Mouse (Mus musculus): Measurements from ENCODE around the gene Pskh1. TPM values are rescaled to one million over a fixed set of nuclear protein-coding genes. Genes with fewer than 3 reads are reported as not detected.
A peak's percentile ranks its signal among the peaks of the same experiment; 100 is the strongest.

Gene Pskh1
- total and polyA plus RNA-seq, 3 experiments, result 12.9 to 26.2 TPM; not detected in 1

DNA sequence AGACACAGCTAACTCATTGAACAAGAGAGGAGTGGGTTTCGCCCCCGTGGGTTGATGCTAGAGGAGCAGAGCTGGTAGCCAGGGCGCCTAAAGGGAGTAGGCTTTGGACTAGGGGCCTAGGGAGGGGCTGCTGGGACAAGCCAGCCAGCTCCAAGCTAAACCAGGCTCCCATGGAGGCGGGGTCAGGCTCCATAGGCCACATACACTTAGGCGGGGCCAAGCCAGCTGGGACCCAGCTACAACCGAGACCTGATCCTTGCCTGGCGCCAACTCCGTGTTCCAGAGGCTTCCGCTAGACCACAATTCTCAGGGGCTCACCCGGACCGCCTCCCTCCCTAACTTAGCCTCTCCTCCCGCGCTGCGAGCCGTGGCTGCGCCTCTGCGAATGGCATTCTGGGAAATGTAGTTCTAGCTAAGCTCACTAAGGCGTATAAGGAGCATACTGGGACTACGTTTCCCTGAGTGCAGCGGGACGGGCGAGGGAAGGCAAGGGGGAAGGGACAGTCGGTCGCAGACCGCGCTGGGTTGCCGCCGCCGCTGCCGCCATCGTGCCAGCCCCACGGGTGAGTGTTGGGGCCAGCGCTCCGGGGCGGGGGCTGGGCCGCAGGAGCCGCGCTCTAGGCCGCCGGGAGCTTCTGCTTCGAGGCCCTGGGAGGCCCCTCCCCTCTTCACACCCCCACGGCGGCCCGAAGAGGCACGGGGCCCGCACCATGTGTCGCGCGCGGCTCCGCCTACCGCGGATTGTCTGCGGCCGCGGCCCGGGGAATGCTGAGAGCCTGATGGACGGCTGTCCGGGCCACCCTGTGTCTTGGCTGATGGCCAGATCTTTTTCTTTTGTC, 39.9 kb upstream of the Pskh1 start, which contains the start of gene Nutf2 (continued):
- TF ChIP-seq EP300 (IDR thresholded peaks at IDR 0.05; ENCODE audit: low read depth in 1 of 2, low read length in 2 of 2) (no peak), POLR2AphosphoS5 (IDR thresholded peaks at IDR 0.05; ENCODE audit: borderline replicate concordance, low read depth, low read length) (no peak), POLR2AphosphoS2 (IDR thresholded peaks at IDR 0.05; ENCODE audit: low read length) (0 out of 2 replicates have a peak, but pooled peaks have one; percentile 53), TAL1 (IDR thresholded peaks at IDR 0.05; ENCODE audit: low read length) (no peak), ZC3H11A (IDR thresholded peaks at IDR 0.05; ENCODE audit: low read depth, low read length) (no peak), TCF12 (IDR thresholded peaks at IDR 0.05; ENCODE audit: low read depth, low read length) (peak; percentile 18; the same call in 1 of the 2 replicates), BHLHE40 (IDR thresholded peaks at IDR 0.05; ENCODE audit: borderline replicate concordance, low read depth, low read length) (no peak)

DNA sequence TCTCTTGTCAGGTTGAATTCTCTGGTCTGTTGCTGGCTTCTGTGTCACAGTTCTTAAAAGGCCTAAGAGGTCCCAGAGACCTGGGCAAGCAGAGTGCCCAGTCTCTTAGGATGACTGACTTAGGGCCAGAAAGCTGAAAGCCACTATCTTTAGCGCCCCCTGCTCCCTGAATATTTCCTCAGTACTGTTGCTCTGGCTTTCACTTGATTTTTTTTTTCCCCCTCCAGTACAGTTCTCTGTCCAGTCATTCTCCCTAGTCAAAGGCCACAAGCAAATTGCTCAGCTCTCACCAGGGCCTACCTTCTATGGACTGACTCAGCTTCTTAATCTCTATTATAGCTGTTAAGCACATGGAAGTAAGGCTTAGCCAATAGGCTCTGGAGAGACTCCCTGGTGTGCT, 38.3 kb upstream of the Pskh1 start:
- Histone ChIP-seq H3K9me3 (replicated peaks; ENCODE audit: insufficient read depth, low read length) (no peaks in the 10 kb centered on the region), H3K9ac (ENCODE audit: control insufficient read depth, low read depth, low read length, poor library complexity, severe bottlenecking) (peak overlapping the region; percentile 85), H3K79me2 (ENCODE audit: control insufficient read depth, insufficient read depth, low read length, poor library complexity) (peaks cover 47% of the 10 kb centered on the region), H3K4me1 (ENCODE audit: control insufficient read depth in 1 of 2, insufficient read depth in 2 of 2, low read length in 2 of 2) (peaks cover 6 to 28% of the 10 kb centered on the region in 2 experiments), H3K4me3 (ENCODE audit: control insufficient read depth in 1 of 2, insufficient read depth in 1 of 2, low read depth in 2 of 2, low read length in 2 of 2) (peak overlapping the region; percentile 63 to 83), H3K36me3 (ENCODE audit: control insufficient read depth in 1 of 2, insufficient read depth in 2 of 2, low read length in 2 of 2) (peaks cover 2 to 25% of the 10 kb centered on the region in 2 experiments; a peak in 3 of 4 replicates), H3K27ac (ENCODE audit: control insufficient read depth, low read depth, low read length) (no peak overlapping the region; the same call in 1 of the 2 replicates), H3K27me3 (ENCODE audit: control insufficient read depth in 1 of 2, insufficient read depth in 2 of 2, low read length in 2 of 2) (no peaks in the 10 kb centered on the region)
- peak; percentile 63 for DNase-seq (ENCODE audit: low read depth, low spot score)
- no peak for TF ChIP-seq MXI1 (IDR thresholded peaks at IDR 0.05; ENCODE audit: low read depth, low read length)
- peak; percentile 40 for TF ChIP-seq SMC3 (IDR thresholded peaks at IDR 0.05; ENCODE audit: low read depth, low read length)
- 0 out of 4 replicates have a peak, but pooled peaks of 1 of the 2 experiments have one; percentile 28 for TF ChIP-seq POLR2A (IDR thresholded peaks at IDR 0.05; ENCODE audit: control insufficient read depth in 1 of 2, insufficient read depth in 1 of 2, low read depth in 1 of 2, low read length in 2 of 2, poor library complexity in 1 of 2)
- no peak for TF ChIP-seq RCOR1 (IDR thresholded peaks at IDR 0.05; ENCODE audit: low read depth, low read length)
- peak; percentile 18 for TF ChIP-seq RAD21 (IDR thresholded peaks at IDR 0.05; ENCODE audit: low read depth, low read length)
- no peak for TF ChIP-seq TCF12 (IDR thresholded peaks at IDR 0.05; ENCODE audit: low read depth, low read length)
- no peak for TF ChIP-seq MYC (IDR thresholded peaks at IDR 0.05; ENCODE audit: low read depth, low read length)
- peak; percentile 85 for TF ChIP-seq ZNF384 (IDR thresholded peaks at IDR 0.05; ENCODE audit: low read depth, low read length)
- TF ChIP-seq CHD2 (IDR thresholded peaks at IDR 0.05; ENCODE audit: low read length), result no peak
- peak; percentile 10 to 55 (median 31); a peak in 4 of 6 replicates for TF ChIP-seq CTCF (IDR thresholded peaks at IDR 0.05 in 2 of 3, conservative IDR thresholded peaks at IDR 0.05 in 1 of 3; ENCODE audit: control insufficient read depth in 1 of 3, insufficient read depth in 1 of 3, low read depth in 2 of 3, low read length in 3 of 3, poor library complexity in 1 of 3, severe bottlenecking in 1 of 3)
- TF ChIP-seq EP300 (IDR thresholded peaks at IDR 0.05; ENCODE audit: low read depth in 1 of 2, low read length in 2 of 2), result no peak
- no peak for TF ChIP-seq ETS1 (IDR thresholded peaks at IDR 0.05; ENCODE audit: low read depth, low read length)
- TF ChIP-seq TAL1 (IDR thresholded peaks at IDR 0.05; ENCODE audit: low read length), result no peak
- no peak for TF ChIP-seq TBP (IDR thresholded peaks at IDR 0.05; ENCODE audit: low read depth, low read length)
- no peak for TF ChIP-seq ZC3H11A (IDR thresholded peaks at IDR 0.05; ENCODE audit: low read depth, low read length)
- TF ChIP-seq GATA1 (IDR thresholded peaks at IDR 0.05; ENCODE audit: low read depth, low read length), result no peak
- no peak for TF ChIP-seq NRF1 (IDR thresholded peaks at IDR 0.05; ENCODE audit: insufficient read depth, low read depth, low read length, poor library complexity, severe bottlenecking)
- 0 out of 2 replicates have a peak, but pooled peaks have one; percentile 3 for TF ChIP-seq HCFC1 (IDR thresholded peaks at IDR 0.05; ENCODE audit: low read depth, low read length)
- TF ChIP-seq KAT2A (conservative IDR thresholded peaks at IDR 0.05; ENCODE audit: low read depth, low read length), result no peak

Data from MEL (cell line).